Mouse (Mus musculus): Measurements from ENCODE around the gene Nup85.
A peak's percentile ranks its signal among the peaks of the same experiment; 100 is the strongest.

Gene Nup85

GRCm38 (mm10) chr11:115582913-115583606 is 18.8 kb downstream of the Nup85 start:
- DNase-seq (ENCODE audit: low spot score in 2 of 2): no peak

DNA sequence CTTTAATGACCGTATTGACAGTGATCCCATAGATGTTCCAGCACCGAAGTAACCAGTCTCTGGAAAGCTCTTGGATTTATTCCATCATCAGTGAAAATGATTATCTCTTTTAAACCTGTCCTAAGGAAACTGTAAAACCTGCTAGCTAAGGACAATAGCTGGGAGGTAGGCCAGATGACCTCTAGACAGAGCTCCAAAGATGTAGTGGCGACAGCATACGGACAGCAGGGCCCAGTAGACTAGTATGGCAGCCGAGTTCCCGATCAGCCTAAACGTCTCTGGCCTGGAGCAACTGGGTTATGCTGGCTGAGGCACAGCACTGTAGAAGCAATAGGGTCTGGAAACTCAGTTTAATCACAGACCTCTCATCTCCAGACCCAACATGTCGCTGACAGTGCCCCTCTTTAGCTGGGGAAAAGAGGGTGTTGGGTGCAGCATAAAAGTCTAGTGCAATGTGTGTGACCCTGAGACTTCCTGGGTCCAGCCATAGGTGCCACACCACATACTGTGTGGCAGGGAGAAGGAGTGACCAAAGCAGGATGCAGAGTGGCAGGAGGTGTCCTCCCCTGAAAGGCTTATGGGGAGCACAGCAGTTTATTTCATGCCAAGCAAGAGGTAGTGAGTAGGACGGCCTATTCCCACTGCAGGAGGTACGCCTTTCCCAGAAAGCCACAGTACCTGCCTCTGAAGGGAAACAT is 20.3 kb downstream of the Nup85 start:
- no peak for DNase-seq (ENCODE audit: low spot score in 2 of 2)

DNA sequence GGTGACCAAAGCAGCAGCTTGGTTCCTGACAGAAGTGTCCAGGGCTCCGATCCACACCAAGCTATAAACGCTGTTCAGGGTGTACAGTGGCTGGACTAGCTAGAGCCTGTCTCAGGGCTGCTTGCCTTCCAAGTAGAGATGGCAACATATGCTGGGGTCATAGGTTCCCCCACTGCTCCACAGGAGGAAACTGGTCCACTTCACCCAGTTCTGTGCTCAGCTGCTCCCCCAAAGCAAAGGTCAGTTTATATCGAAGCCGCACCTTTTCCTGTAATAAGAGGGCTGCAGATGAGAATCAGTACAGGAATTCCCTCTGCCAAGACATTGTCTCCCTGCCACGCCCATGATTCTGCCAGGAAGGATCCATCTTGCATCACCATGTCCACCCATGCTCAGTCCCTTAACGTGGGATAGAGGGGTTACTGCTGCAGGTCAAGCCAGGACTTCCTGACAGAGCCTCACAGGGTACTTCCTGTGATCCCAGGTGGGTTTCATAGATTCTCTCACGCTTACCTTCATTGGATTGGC is 21.4 kb downstream of the Nup85 start:
- DNase-seq (ENCODE audit: low spot score in 2 of 2): no peak

DNA sequence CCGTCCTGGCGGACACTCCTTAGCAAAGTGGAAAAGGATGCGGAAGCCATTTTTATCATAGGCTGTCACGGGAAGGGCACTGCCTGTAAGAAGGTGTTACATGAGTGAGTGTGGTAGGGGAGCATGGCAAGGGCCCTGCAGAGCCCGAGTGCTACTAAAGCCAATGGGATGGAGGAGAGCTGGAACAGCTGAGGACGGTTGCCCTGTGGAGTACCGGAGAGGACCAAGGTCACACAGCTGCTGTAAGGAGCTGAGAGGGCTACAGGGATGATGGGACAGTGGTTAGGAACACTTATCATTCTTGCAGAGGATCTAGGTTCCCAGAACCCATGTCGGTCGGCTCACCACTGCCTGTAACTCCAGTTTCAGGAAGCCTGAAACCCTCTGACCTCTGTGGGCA is 22.2 kb downstream of the Nup85 start:
- no peak for DNase-seq (ENCODE audit: low spot score in 2 of 2)

DNA sequence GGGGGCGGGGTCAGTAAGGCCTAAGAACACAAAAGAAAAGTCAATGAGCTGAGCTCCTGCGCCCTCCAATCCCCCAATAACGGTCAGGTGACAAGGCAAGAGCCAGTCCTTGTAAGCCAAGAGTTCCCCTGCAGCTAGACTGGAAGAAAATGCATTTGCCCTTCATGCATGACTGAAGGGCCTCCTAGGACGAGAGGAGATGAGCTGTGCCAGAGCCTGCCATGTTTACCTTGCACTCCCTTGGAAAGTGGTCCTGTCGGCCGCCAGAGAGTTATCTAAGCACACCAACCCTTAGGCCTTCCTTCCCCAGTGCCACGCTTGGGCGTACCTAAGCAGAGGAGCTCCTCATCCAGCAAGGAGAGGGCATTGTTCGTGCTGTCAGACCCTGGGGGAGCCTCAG is 23.8 kb downstream of the Nup85 start:
- DNase-seq (ENCODE audit: low spot score in 2 of 2): no peak

DNA sequence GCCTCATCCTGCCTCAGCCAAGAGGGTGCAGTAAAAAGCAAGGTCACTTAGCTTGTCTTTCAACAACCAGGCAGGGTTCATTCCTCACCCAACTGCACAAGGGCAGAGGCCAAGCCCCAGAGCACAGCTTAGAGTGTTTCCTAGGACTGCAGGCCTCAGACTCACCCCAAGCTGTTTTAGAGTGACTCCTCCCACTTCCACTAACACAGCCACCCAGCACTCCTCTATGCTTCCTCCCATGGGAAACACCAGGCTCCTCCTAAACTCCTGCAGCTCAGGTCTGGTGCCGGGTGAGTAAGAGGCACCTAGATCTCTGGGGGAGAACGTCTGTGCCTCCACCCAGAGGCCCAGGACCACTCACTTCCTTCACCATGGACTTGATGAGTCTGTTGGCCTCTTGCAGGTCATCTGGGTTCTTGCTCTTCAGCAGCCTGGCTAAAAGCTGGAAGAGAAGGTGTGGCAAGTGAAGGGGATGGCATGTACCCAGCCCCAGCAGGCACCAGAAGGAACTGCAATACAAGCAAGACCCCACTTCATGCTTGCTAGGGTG is 26.4 kb downstream of the Nup85 start:
- no peak for DNase-seq (ENCODE audit: low spot score in 2 of 2)

- no peak for DNase-seq (ENCODE audit: low spot score in 2 of 2)
Observed at GRCm38 (mm10) chr11:115595209-115595608, 31.0 kb downstream of the Nup85 start.

GRCm38 (mm10) chr11:115598309-115598708 is 34.1 kb downstream of the Nup85 start:
- DNase-seq (ENCODE audit: low spot score in 2 of 2): no peak

DNA sequence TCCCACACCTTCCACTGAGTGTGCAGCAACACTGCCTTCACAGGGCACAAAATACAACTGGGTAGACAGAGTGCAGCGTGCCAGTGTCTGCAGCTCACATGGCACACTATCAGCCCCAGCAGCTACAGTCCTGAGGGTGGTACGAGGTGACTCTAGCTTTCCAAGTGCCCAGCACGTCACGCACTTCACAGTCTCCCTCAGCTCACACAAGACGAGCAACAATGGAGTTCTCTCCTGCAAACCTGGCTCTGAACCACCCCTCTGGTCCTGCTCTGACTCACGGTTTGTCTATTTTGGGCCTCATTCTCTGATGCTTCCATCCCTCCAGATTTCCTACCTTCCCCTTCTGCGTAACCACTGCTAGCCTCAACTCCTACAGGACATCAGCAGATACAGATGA is 35.5 kb downstream of the Nup85 start:
- DNase-seq (ENCODE audit: low spot score in 2 of 2): no peak

DNA sequence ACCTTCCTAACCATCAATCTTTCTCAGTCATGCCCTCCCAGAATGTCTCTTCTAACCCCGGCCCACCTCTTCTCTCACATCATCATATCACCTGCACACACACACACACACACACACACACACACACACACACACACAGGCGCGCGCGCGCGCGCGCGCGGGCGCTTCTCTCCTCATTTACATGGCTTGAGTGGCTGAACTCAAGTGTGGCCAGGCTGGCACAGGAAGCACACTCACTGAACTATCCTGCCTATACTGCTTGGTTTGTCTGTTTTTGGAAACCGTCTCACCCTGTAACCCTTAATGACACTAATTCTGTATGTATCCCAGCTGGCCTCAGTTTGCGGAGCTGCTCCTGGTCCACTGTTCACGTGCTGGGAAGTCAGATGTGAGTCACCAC is 36.5 kb downstream of the Nup85 start:
- no peak for DNase-seq (ENCODE audit: low spot score in 2 of 2)

DNA sequence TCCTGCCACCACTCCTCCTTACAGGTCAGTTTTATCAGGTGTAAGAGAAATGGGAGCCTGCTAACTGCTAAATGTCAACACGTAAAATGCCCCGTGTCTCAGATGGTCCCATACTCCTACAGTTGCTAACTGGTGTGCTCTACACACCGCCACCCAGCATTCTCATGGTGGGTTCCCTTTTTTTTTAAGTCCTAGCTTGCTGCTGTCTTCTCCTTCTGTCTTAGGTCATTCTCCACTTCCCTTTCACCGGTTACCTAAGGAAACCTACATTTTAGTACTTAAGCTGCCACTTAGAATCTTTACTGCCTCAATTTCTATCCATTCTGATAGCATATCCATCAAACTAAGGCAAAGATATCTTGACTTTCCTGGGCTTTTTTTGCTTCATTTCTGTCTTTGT is 36.9 kb downstream of the Nup85 start:
- no peak for DNase-seq (ENCODE audit: low spot score in 2 of 2)

GRCm38 (mm10) chr11:115603128-115603475 is 38.9 kb downstream of the Nup85 start:
- DNase-seq (ENCODE audit: low spot score in 2 of 2): no peak

DNA sequence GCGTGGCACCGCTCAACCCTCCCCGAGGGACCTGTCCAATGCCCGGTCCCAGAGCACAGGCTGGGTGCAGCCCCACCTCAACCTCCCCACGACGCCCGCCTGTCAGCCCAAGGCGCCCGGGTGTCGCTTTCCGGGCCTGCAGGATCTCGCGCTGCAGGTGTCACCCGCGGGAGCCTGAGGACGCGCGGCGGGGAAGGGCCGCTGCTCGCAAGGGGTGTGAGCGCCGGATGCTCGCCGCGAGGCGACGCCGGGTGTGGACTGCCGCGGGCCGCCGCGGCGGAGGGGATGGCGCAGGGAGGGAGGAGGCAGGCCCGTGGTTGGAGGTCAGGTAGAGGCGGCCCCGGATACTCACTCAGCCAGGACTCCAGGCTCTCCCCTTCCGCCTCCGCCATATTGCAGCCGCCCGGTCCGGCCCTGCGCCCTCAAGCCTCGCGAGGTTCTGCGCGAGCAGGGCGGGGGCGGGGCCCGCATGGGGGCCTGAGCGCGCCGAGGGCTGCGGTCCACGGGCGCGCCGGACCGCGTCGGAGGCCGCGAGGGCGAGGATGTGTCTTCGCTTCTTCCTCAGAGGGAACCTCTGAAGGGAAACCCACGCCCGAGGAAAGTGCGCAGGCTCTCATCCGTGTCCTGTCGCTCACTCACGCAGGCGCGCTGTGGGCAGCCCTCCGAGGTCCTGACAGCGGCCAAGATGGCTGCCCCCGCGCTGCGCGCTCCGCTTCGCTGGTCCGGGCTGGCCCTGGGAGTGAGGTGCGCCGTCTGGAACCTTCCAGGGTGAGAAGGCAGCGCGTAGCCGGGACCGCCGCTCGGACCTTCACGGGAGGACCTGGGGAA is 39.5 kb downstream of the Nup85 start, which contains the start of the genes Mrps7 and Gga3:
TSS of gene Mrps7 (plus strand) at position 450 of the 828 bp plus-strand sequence.
TSS of gene Gga3 (minus strand) at position 576 of the 828 bp plus-strand sequence.
- DNase-seq (ENCODE audit: low spot score in 2 of 2): peak; percentile 79 to 90

DNA sequence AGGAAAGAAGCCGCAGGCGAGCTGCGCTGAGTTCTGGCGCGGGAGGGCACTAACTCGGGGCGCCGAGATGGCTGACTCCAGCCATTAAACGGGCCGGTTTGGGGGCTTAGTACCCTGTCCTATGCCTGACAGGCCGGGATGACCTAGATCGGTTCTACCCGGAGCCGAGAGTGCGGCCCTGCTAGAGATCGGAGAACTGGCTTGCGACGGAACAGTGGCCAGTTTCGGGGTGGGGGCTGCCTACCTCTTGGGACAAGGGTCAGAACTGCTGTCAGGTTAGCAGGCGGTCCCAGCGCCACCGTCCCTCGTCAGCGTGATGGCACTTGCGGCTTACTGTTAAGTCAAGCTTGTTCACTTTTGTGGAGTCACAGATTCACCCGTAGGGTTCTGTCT is 40.1 kb downstream of the Nup85 start:
- DNase-seq (ENCODE audit: low spot score in 2 of 2): no peak

DNA sequence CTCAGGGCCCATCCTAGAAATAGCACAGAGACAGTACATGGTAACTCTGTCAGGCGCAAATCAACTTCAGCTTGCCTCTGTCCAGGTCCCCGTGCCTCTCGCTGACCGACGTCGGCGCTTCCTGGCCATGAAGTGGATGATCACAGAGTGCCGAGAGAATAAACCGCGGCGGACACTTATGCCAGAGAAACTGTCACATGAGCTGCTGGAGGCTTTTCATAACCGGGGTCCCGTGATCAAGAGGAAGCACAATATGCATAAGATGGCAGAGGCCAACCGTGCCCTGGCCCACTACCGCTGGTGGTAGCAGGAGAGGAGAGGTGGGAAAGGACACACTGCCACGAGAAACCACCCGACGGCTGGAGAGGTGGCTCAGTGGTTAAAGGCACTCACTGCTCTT is 42.5 kb downstream of the Nup85 start:
- DNase-seq (ENCODE audit: low spot score in 2 of 2): no peak

DNA sequence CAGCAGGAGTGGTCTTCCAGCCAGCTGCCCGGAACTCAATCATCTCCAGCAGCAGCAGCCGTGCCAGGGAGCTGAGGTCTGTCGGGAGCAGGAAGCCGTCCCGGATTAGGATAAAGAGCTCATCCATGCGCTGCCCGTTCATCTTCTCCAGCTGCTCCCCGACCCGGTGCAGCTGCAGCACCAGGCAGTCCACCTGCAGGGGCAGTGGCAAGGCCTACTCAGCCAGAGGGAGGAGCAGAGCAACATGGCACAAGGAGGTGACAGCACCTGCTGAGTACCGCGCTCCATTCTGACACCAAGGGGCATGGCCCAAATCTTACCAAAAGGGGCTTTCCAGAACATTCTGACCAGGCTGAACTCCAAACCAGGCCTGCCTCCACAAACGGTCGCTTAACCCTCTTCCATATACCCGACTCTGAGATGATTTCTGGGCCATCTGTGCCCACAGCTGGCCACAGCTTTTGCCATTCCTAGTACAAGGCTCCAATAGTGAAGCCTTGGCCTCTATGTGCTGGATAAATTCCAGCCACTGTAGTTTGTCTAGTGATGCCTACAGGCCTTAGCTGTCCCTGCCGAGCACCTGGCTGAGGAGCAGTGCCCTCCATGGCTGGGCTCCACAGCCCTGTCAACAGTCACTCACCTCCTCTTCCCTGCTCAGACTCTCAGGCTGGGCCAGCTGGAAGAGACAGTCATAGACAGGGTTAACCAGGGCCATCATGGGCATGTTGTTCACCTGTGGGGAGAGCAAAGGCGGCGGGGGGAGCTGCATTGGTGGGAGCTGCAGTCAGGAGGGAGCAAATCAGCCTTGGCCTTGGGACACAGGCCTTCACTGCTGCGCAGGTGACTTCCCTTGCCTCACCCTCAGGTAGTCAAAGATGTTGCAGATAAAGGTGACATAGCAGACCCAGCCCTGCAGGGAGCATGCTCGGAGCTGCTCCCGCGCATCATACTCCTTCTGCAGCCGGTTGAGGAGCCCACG is 44.5 kb downstream of the Nup85 start:
- DNase-seq (ENCODE audit: low spot score in 2 of 2): peak; percentile 48 to 59

GRCm38 (mm10) chr11:115609576-115609975 is 45.3 kb downstream of the Nup85 start:
- no peak for DNase-seq (ENCODE audit: low spot score in 2 of 2)

GRCm38 (mm10) chr11:115611173-115611572 is 46.9 kb downstream of the Nup85 start:
- no peak for DNase-seq (ENCODE audit: low spot score in 2 of 2)

DNA sequence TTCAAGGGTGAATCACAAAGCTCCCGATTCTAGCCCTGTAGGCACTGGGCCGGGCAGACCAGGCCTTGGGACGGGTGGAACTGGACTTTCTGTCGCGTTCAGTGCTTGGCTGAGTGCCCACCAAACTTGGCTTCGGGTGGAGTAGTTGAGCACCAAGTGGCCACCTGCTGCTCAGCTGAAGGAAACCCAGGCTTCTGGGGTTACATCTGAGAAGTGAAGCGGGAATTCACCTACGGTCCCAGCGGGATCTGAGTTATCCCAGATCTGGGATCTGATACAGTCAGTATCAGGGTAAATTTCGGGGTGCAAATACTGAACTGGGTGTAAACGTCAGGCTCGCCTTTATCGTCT is 47.8 kb downstream of the Nup85 start:
- DNase-seq (ENCODE audit: low spot score in 2 of 2): peak in 1 of 2 experiments; percentile 66

- DNase-seq (ENCODE audit: low spot score in 2 of 2): peak; percentile 72 to 80
Observed at GRCm38 (mm10) chr11:115612410-115613137, 48.3 kb downstream of the Nup85 start, which contains the start of gene Mif4gd. TSS of gene Mif4gd (minus strand) at chr11:115612969.
